Mouse (Mus musculus): Measurements from ENCODE around the gene Aldh4a1.

DNA sequence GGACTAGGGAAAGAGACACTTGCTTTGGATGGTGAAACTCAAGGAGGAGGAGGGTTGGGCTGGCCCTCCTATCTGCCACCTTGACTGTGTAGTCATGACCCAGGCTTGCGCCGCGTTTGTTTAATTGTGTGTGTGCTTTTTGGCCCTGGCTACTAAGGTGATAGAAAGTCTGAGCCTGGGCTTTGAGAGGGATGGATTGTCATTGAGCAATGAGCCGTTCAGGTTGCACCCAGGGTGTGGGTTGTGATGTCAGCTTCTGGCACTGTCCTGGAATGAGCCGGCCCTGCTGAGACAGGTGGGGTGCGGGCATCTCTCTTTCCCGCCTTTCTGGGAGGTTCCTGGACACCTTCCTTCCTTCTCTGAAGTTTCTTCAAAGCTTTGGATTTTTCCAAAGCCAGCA lies 45.7 kb upstream of the Aldh4a1 start:
- TF ChIP-seq CTCF (IDR thresholded peaks at IDR 0.05; ENCODE audit: control insufficient read depth, insufficient read depth, insufficient replicate concordance, low read depth, low read length) (no peak), POLR2A (IDR thresholded peaks at IDR 0.05; ENCODE audit: control insufficient read depth, low read depth, low read length) (no peak)

Measured in testis, adult 2 months (tissue).